Mouse (Mus musculus): ENCODE measurements around the gene Cdc5l.

- TF ChIP-seq POLR2A (IDR thresholded peaks at IDR 0.05; ENCODE audit: borderline replicate concordance, control insufficient read depth, low read depth, low read length), result no peak
- TF ChIP-seq CTCF (IDR thresholded peaks at IDR 0.05; ENCODE audit: control insufficient read depth, insufficient read depth, low read length), result peak; percentile 18; the same call in 1 of the 2 replicates
These were observed 23.9 kb upstream of the Cdc5l start for GRCm38 (mm10) chr17:45457487-45457886.
